Mouse (Mus musculus): Measurements from ENCODE around the gene Cerk. TPM values are rescaled to one million over a fixed set of nuclear protein-coding genes. Genes with fewer than 3 reads are reported as not detected.

Gene Cerk
- polyA plus RNA-seq, 1 experiment from 2014 or later, result 16.3 TPM

DNA sequence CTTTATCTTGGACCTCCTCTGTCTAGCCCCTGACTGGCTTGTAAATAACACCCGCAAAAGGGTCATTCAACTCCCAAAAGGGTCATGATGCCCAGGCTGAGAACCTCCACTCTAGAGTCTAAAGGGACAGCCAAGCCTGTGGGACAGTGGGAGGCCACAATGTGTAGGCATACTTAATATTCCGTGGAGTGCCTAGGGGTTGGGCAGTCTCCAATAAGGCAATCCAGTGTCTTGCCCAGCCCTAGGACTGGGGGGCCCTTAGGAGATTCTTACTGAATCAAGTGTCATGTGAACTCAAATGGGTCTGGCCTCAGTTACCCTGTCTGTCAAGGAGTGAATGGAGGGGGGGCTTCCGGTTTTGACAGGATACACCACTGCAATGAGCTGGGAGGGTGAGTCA, 56.9 kb downstream of the Cerk start:
- Histone ChIP-seq H3K4me2 (no peak overlapping the region), H3K9me3 (replicated peaks) (no peaks in the 10 kb centered on the region), H3K36me3 (peaks cover 78% of the 10 kb centered on the region), H3K4me3 (no peak overlapping the region), H3K4me1 (replicated peaks) (peaks cover 16% of the 10 kb centered on the region), H3K9ac (peak overlapping the region; percentile 24; the same call in 1 of the 2 replicates), H3K27me3 (replicated peaks) (no peaks in the 10 kb centered on the region), H3K27ac (ENCODE audit: poor library complexity, severe bottlenecking) (no peak overlapping the region)
- ATAC-seq (ENCODE audit: insufficient number of reproducible peaks, low FRiP score), result no peak
- 87% methylated on average over 3 of the region's 3 CpGs for WGBS

DNA sequence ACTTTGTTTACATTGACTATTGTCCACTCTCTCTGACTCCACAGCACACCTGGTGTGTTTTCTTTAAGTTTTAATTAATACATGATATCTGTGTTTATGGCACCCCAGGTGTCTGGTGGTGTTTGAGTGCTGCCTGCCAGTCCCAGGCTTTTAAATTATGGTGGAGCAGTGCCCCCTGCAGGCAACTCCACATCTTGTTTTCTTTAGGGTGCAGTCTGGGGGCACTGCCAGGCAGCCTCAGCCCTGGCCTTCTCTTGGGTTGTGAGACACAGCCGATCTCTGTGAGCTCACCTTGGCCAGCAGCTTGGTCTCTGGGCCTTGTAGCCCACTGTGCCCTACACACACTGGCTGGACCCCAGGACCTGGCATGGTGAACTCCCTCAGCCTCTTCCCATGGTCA, 61.6 kb downstream of the Cerk start:
- no peak overlapping the region for H3K4me2 ChIP-seq
- H3K27ac ChIP-seq (ENCODE audit: poor library complexity, severe bottlenecking), result no peak overlapping the region
- H3K4me1 ChIP-seq (replicated peaks), result peaks cover 16% of the 10 kb centered on the region
- no peak for ATAC-seq (ENCODE audit: insufficient number of reproducible peaks, low FRiP score)
- H3K36me3 ChIP-seq, result peaks cover 75% of the 10 kb centered on the region
- H3K9ac ChIP-seq, result no peak overlapping the region
- no peaks in the 10 kb centered on the region for H3K9me3 ChIP-seq (replicated peaks)
- 24% methylated on average over 1 of the region's 1 CpGs for WGBS
- H3K4me3 ChIP-seq, result no peak overlapping the region
- H3K27me3 ChIP-seq (replicated peaks), result no peaks in the 10 kb centered on the region

DNA sequence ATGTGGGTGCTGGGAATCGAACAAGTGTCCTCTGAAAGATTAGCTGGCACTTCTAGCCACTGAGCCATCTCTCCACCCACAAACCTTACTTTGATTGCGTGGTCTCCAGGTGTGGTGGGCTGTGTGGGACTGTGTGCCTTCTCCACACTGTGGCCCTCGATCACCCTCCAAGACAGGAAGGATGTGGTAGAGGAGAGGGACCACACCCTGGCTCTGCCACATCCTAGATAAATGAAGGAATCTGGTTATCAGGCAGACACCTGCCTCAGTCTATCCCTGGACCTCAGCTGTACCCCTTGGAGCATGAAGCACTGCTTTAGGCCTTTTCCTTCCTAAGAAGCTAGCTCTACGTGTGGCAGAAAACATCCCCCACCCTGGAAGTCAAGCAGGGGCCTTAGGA, 62.5 kb downstream of the Cerk start:
- Histone ChIP-seq H3K4me3 (no peak overlapping the region), H3K4me1 (replicated peaks) (peaks cover 16% of the 10 kb centered on the region), H3K27ac (ENCODE audit: poor library complexity, severe bottlenecking) (no peak overlapping the region), H3K27me3 (replicated peaks) (no peaks in the 10 kb centered on the region), H3K36me3 (peaks cover 73% of the 10 kb centered on the region), H3K4me2 (no peak overlapping the region), H3K9ac (no peak overlapping the region), H3K9me3 (replicated peaks) (no peaks in the 10 kb centered on the region)
- ATAC-seq (ENCODE audit: insufficient number of reproducible peaks, low FRiP score), result no peak
- WGBS, result 81% methylated on average over 4 of the region's 4 CpGs

DNA sequence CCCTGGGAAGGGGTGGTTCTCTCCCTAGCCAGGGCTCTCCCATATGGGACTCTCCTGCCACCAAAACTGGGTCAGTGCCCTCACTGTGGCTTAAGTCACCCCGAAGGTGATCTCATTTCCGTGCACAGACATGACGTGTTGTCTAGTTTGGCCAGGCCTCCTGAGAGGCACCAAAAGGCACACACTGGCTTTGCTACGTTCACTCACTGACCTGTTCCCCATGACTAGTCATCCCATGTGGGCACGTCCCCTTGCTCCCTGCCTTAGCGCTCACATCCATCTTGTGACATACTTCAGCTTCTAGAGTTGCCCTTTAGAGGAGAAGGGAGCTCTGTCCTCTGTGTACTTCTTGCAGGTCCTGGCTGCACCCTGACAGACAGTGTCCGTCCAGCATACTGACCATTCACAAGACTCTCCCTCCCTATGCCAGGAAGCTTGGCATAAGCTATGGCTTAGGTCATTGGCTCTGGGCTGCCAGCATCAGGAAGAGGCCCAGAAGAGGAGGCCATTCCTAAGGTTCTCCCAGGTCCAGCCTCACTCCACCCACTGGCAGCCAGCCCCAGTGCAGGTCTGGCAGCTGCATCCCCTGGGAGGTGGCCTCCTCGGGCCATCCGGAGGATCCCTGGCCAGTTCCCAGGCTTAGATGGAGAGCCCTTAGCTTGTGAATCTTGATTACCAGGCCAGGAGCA, 63.5 kb downstream of the Cerk start:
- H3K27ac ChIP-seq (ENCODE audit: poor library complexity, severe bottlenecking), result no peak overlapping the region
- no peaks in the 10 kb centered on the region for H3K27me3 ChIP-seq (replicated peaks)
- peaks cover 25% of the 10 kb centered on the region for H3K4me1 ChIP-seq (replicated peaks)
- ATAC-seq (ENCODE audit: insufficient number of reproducible peaks, low FRiP score), result no peak
- H3K9me3 ChIP-seq (replicated peaks), result no peaks in the 10 kb centered on the region
- no peak overlapping the region for H3K4me3 ChIP-seq
- H3K36me3 ChIP-seq, result peaks cover 63% of the 10 kb centered on the region
- no peak overlapping the region for H3K9ac ChIP-seq
- 87% methylated on average over 9 of the region's 9 CpGs for WGBS
- H3K4me2 ChIP-seq, result no peak overlapping the region

DNA sequence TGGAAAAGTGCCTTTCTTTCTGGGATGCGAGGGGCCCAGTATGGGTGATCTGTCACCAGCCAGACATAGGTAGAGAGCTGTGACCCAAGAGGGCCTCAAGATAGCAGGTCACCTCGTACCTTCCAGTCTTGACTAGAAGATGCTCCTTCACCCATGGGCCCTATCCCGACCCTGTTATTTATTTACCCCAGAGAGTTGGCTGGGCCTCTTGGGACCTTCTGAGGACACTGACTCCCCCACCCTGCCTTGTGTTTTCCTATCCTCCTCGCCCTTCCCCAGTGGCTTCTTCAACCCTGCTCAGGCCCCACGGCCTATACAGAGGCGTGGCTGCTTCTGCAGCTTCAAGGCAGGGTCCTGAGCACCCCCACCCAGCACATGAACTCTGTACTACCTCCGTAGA, 66.8 kb downstream of the Cerk start:
- Histone ChIP-seq H3K4me1 (replicated peaks) (peaks cover 30% of the 10 kb centered on the region), H3K27me3 (replicated peaks) (no peaks in the 10 kb centered on the region), H3K4me2 (no peak overlapping the region), H3K36me3 (peaks cover 50% of the 10 kb centered on the region), H3K9ac (no peak overlapping the region), H3K9me3 (replicated peaks) (no peaks in the 10 kb centered on the region), H3K4me3 (no peak overlapping the region), H3K27ac (ENCODE audit: poor library complexity, severe bottlenecking) (no peak overlapping the region)
- ATAC-seq (ENCODE audit: insufficient number of reproducible peaks, low FRiP score), result no peak
- 82% methylated on average over 7 of the region's 7 CpGs for WGBS

DNA sequence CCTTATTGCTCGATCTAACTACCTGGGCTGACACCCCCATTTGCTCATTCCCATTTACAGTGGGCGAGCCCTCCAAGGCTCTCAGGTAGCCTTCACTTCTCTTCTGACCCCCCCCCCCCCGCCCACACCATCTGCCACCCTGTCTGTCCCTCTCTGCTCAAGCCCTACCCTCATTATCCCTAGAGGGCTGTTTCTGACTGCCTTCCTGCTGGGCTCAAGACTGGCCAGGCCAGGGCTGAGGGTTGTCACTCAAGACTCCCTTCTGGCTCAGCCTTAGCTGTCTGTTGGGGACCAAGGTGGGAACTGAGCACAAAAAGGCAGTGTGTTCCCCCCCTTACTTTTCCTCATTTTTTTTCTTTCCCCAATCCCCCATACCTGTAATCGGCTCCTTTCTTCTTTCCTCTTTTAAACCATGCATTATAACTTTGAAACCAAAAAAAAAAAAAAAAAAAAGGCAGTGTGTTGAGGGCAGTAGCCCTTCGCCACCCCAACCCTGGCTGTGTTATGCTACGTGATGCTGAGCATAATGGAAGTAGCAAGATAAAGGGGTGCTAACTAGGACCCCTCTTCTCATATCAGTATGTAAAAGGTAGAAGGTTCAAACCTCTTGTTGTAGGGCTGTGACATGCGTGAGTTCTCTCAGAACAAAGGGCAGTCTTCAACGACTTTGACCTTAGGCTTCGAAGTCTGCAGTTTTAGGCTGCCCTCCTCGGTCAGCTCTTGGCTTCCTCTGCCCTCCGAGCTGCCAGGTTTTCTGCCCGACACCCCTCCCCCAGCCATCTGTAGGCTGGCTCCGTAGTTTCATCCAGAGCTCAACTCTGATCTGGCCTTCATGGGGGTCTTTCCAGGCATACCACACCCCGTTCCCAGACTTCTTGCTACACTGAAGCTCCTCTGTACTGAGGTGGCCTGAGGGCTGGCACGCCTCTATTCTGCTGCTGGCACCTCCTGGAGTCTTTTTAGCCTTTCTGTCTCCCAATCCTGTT, 68.5 kb downstream of the Cerk start:
- peaks cover 36% of the 10 kb centered on the region for H3K36me3 ChIP-seq
- no peak overlapping the region for H3K27ac ChIP-seq (ENCODE audit: poor library complexity, severe bottlenecking)
- no peaks in the 10 kb centered on the region for H3K9me3 ChIP-seq (replicated peaks)
- 54% methylated on average over 15 of the region's 15 CpGs for WGBS
- H3K4me3 ChIP-seq, result no peak overlapping the region
- peaks cover 47% of the 10 kb centered on the region for H3K4me1 ChIP-seq (replicated peaks)
- H3K4me2 ChIP-seq, result no peak overlapping the region
- H3K27me3 ChIP-seq (replicated peaks), result no peaks in the 10 kb centered on the region
- ATAC-seq (ENCODE audit: insufficient number of reproducible peaks, low FRiP score), result no peak
- H3K9ac ChIP-seq, result no peak overlapping the region

DNA sequence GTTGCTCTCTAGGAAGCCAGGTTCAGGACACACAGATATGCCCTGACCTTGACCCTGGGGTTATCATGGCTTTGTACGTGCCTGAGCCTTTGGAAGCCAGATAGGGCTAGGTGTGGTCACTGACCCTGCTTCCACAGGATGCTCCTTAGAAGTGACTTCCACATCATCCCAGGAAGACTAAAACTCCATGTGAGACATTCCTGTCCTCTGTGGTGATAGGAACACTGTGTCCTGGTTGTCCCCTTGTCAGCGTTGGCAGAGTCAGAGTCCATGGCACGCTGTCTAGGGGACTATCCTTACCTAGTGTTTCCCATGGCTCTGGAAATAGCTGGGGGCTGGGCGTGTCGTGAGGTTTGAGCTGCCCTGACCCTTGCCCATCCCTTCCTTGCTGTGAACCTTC, 69.5 kb downstream of the Cerk start:
- H3K4me1 ChIP-seq (replicated peaks), result peaks cover 52% of the 10 kb centered on the region

DNA sequence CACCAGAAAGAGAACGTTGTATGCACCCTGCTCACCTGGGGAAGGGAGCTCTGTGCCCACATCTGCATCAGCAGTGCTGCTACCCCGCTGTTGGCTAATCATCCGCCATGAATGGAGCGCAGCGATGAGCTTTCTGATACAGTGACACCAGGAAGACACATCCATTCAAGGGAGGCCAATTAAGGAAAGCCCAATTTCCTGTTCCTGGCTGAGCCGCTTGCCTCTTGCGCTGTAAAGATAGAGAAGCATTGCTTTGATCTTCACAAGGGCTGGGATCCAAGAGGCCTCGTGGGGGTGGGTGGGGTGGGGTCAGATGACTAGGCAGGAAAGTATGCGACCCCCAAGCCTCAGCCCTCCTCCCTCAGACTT, 72.6 kb downstream of the Cerk start:
- Histone ChIP-seq H3K4me3 (no peak overlapping the region), H3K27ac (ENCODE audit: poor library complexity, severe bottlenecking) (0 out of 2 replicates have a peak overlapping the region, but pooled peaks have one; percentile 31), H3K9me3 (replicated peaks) (no peaks in the 10 kb centered on the region), H3K4me2 (peak overlapping the region; percentile 21), H3K27me3 (replicated peaks) (no peaks in the 10 kb centered on the region), H3K4me1 (replicated peaks) (peaks cover 83% of the 10 kb centered on the region), H3K36me3 (no peaks in the 10 kb centered on the region), H3K9ac (no peak overlapping the region)
- no peak for ATAC-seq (ENCODE audit: insufficient number of reproducible peaks, low FRiP score)
- WGBS, result 11% methylated on average over 9 of the region's 9 CpGs

More for the DNA sequence above, 69.5 kb downstream of the Cerk start:
- no peaks in the 10 kb centered on the region for H3K9me3 ChIP-seq (replicated peaks)
- 24% methylated on average over 5 of the region's 5 CpGs for WGBS
- no peak overlapping the region for H3K9ac ChIP-seq
- no peak overlapping the region for H3K4me3 ChIP-seq
- no peaks in the 10 kb centered on the region for H3K27me3 ChIP-seq (replicated peaks)
- peak; percentile 26; the same call in 1 of the 2 replicates for ATAC-seq (ENCODE audit: insufficient number of reproducible peaks, low FRiP score)
- no peak overlapping the region for H3K27ac ChIP-seq (ENCODE audit: poor library complexity, severe bottlenecking)
- peaks cover 26% of the 10 kb centered on the region for H3K36me3 ChIP-seq
- H3K4me2 ChIP-seq, result no peak overlapping the region

DNA sequence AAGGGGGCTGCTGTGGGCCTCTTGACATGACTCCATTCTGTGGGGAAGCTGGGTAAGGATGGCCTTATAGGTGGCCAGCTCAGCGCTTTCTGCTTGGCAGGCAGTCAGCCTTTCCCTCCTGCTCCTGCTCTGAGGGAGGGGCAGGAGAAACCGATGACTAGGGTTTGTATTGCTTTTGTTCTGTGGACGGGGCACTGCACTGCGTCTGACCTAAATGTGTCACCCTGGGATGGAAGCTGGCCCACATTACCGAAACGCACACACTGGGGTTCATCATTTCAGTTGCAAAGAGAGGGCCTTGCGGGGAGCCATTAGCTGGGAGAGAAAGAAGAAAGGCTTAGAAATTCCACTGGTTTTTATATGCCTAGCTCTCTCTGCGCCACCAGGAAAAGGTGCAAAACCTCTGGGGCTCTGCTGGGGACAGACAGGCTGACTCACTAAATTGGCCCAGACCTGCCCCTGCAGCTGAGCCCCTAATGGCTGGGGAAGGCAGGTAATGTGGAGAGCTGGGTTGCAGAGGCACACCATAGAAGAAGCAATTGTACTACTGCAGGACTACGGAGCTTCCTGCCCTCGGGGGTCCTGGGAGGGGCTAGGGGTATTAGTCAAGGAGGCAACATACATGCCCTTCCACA, 73.1 kb downstream of the Cerk start:
- WGBS, result 19% methylated on average over 10 of the region's 10 CpGs
- H3K9me3 ChIP-seq (replicated peaks), result no peaks in the 10 kb centered on the region
- H3K36me3 ChIP-seq, result no peaks in the 10 kb centered on the region
- 0 out of 2 replicates have a peak, but pooled peaks have one; percentile 27 for ATAC-seq (ENCODE audit: insufficient number of reproducible peaks, low FRiP score)
- H3K9ac ChIP-seq, result no peak overlapping the region
- peak overlapping the region; percentile 21 for H3K4me2 ChIP-seq
- H3K27me3 ChIP-seq (replicated peaks), result no peaks in the 10 kb centered on the region
- peak overlapping the region; percentile 31; the same call in 1 of the 2 replicates for H3K27ac ChIP-seq (ENCODE audit: poor library complexity, severe bottlenecking)
- peaks cover 83% of the 10 kb centered on the region for H3K4me1 ChIP-seq (replicated peaks)
- H3K4me3 ChIP-seq, result no peak overlapping the region

DNA sequence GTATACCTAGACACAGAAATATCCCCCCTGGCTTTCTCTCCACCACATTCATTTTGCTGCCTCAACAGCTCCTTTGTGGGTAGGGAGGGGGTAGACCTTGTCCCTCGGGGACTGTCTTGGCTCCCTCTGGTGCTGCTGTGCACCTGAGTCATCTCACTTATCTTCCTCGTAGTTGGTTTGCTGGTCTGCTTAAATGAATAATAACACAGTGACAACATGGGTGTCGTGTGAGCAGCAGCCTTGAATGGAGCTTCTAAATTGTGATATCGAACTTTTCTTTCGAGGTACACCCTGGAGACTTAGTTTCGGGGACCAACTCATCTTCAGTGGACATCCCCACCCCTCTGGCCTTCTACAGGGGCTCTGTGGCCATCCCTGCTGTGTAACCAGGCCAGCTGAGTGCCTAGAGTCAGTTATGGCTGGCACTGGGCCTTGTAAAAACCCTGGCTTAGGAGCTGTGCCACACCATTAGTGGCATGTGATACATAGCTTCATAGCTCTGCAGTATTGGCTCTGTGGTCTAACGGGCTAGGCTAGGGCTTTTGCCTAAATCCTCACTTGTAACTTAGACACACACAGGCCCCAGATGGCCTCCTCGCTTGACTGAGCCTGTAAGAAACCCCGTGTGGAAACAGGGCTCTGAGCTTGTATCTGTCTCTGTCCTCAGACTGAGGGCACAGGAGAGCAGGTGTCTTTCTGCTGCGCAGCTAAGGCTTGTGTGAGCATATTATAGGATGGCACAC, 75.4 kb downstream of the Cerk start:
- Histone ChIP-seq H3K4me3 (no peak overlapping the region), H3K9ac (no peak overlapping the region), H3K27me3 (replicated peaks) (no peaks in the 10 kb centered on the region), H3K27ac (ENCODE audit: poor library complexity, severe bottlenecking) (peak overlapping the region; percentile 90; the same call in 1 of the 2 replicates), H3K36me3 (no peaks in the 10 kb centered on the region), H3K9me3 (replicated peaks) (no peaks in the 10 kb centered on the region), H3K4me1 (replicated peaks) (peaks cover 84% of the 10 kb centered on the region), H3K4me2 (no peak overlapping the region)
- WGBS, result 83% methylated on average over 10 of the region's 10 CpGs
- ATAC-seq (ENCODE audit: insufficient number of reproducible peaks, low FRiP score), result no peak

All from heart, embryonic 12.5 days (tissue).